Mouse (Mus musculus) heart, embryonic 15.5 days (tissue): Measurements from ENCODE around the gene Srsf10. TPM values are rescaled to one million over a fixed set of nuclear protein-coding genes. Genes with fewer than 3 reads are reported as not detected.

ENCODE experiments used
- ATAC-seq: fragments of 200-750 bp; cut with Nextera tagmentation; replicated peaks from 2 replicates; pipeline ENCODE4 v1.8.0; 2017; ENCODE audit warnings: low read depth, moderate TSS enrichment; ENCODE audit not compliant: insufficient number of reproducible peaks, insufficient read depth, low FRiP score
- H3K27ac ChIP-seq: fragments of 300-500 bp; sonication (generic); 2 replicates; pipeline ENCODE4 v1.5.1; 2015; ENCODE audit warnings: mild to moderate bottlenecking, inconsistent platforms
- H3K27me3 ChIP-seq: fragments of 300-500 bp; sonication (generic); 2 replicates; pipeline ENCODE4 v1.6.1; 2015; ENCODE audit warnings: inconsistent platforms
- H3K36me3 ChIP-seq: fragments of 300-500 bp; sonication (generic); 2 replicates; pipeline ENCODE4 v1.6.1; 2015; ENCODE audit warnings: mild to moderate bottlenecking, inconsistent platforms
- H3K4me1 ChIP-seq: fragments of 300-500 bp; sonication (generic); replicated peaks from 2 replicates; pipeline ENCODE4 v1.6.1; 2015; ENCODE audit warnings: inconsistent platforms
- H3K4me2 ChIP-seq: fragments of 300-500 bp; sonication (generic); 2 replicates; pipeline ENCODE4 v1.6.1; 2015; ENCODE audit warnings: inconsistent platforms, mild to moderate bottlenecking, moderate library complexity
- H3K4me3 ChIP-seq: fragments of 300-500 bp; sonication (generic); 2 replicates; pipeline ENCODE4 v1.5.1; 2015; ENCODE audit warnings: mild to moderate bottlenecking, inconsistent platforms
- H3K9ac ChIP-seq: fragments of 300-500 bp; sonication (generic); 2 replicates; pipeline ENCODE4 v1.6.1; 2015; ENCODE audit warnings: mild to moderate bottlenecking, inconsistent platforms
- H3K9me3 ChIP-seq: fragments of 300-500 bp; sonication (generic); replicated peaks from 2 replicates; pipeline ENCODE4 v1.6.1; 2016; ENCODE audit warnings: inconsistent platforms
- WGBS: fragments of 180-500 bp; shearing (Covaris S2); methylation state at CpG from one replicate; pipeline ENCODE4 v1.1.7; 2015; ENCODE audit warnings: mixed read lengths; 5-methylcytosine and 5-hydroxymethylcytosine counted together
- polyA plus RNA-seq: library from polyadenylated mRNA; unstranded; fragments of >200 nt; fragmentation: Nextera tagmentation; extraction: Ambion mirVana; gene quantifications from 2 replicates; pipeline ENCODE4 v1.2.1, GENCODE M21; 2015

Gene Srsf10
- polyA plus RNA-seq, 1 experiment from 2014 or later: 131 TPM

DNA sequence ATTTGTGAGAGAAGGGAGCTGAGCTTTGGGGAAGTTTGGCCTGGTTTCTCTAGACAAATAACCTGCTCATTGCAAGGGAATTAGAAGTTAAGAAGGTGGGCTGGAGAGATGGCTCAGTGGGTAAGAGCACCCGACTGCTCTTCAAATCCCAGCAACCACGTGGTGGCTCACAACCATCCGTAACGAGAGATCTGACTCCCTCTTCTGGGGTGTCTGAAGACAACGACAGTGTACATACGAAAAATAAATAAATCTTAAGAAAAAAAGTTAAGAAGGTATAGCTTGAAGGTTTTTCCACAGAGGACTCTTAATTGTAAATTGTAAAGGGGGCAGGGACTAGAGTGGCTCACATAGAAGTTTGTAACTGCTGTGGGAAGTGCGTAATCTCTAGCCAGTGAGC lies 20.0 kb downstream of the Srsf10 start:
- 42% methylated on average over 7 of the region's 7 CpGs for WGBS
- Histone ChIP-seq H3K4me1 (peaks cover 48% of the 10 kb centered on the region), H3K27ac (peak overlapping the region; percentile 97), H3K4me2 (peak overlapping the region; percentile 60; the same call in 1 of the 2 replicates), H3K9ac (no peak overlapping the region), H3K27me3 (no peaks in the 10 kb centered on the region), H3K4me3 (no peak overlapping the region), H3K9me3 (no peaks in the 10 kb centered on the region), H3K36me3 (peaks cover 9% of the 10 kb centered on the region; the same call in 1 of the 2 replicates)
- no peak for ATAC-seq

DNA sequence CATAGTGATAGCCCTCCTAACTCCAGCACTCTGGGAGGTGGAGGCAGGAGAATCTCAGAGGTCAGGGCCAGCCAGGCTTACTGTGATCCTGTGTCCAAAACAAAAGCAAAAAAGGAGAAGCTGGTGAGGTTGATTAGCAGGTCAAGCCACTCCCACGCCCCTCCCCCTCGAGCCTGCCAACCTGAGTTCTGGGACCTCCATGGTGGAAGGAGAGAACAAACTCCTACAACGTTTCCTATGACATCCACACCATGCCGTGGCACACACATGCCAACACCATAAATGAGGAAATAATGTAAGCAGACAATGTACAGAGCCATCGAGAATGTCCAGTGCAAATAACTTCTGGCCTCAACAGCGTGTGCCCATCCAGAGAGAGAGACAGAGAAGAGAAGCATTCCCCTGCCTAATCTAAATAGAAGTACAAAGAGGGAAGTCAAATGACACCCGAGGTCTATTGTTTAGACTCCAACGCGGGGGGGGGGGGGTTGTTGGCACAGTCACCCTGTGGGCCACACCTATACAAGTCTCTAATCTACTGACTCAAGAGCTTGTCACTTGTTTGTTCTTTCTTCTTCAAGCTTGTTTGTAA lies 20.5 kb downstream of the Srsf10 start:
- WGBS: 4% methylated on average over 9 of the region's 9 CpGs
- Histone ChIP-seq H3K27ac (peak overlapping the region; percentile 97), H3K36me3 (peaks cover 9% of the 10 kb centered on the region; the same call in 1 of the 2 replicates), H3K27me3 (no peaks in the 10 kb centered on the region), H3K9ac (peak overlapping the region; percentile 28; the same call in 1 of the 2 replicates), H3K4me3 (peak overlapping the region; percentile 34), H3K9me3 (no peaks in the 10 kb centered on the region), H3K4me1 (peaks cover 43% of the 10 kb centered on the region), H3K4me2 (peak overlapping the region; percentile 60)
- peak; percentile 15; the same call in 1 of the 2 replicates for ATAC-seq

DNA sequence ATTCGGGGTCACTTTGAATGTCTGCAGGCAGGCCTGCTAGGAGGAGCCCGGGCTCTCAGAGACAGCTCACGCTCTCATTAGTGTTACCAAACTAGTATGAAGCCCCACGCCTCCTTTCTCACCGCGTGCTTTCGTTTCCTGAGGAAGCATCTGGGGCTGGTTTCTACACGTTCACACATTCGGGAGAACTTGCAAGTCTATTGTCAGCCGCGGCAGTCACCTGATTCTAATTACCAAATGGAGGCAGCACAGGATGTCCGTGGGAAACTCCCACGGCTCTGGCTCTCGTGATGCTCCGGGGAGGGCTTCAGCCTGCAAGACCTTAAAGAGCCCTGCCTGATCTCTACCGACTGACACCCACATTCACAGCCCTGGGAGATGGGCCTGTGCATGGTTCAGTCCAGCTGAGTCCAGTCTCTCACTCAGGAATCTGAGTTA lies 21.1 kb downstream of the Srsf10 start:
- H3K4me1 ChIP-seq: peaks cover 41% of the 10 kb centered on the region
- WGBS: under 1% methylated on average over 16 of the region's 16 CpGs
- H3K9me3 ChIP-seq: no peaks in the 10 kb centered on the region
- H3K36me3 ChIP-seq: peaks cover 7% of the 10 kb centered on the region; the same call in 1 of the 2 replicates
- peak; percentile 41; the same call in 1 of the 2 replicates for ATAC-seq
- H3K9ac ChIP-seq: peak overlapping the region; percentile 28
- H3K4me2 ChIP-seq: peak overlapping the region; percentile 60
- H3K27me3 ChIP-seq: no peaks in the 10 kb centered on the region
- peak overlapping the region; percentile 97 for H3K27ac ChIP-seq
- peak overlapping the region; percentile 34 for H3K4me3 ChIP-seq

DNA sequence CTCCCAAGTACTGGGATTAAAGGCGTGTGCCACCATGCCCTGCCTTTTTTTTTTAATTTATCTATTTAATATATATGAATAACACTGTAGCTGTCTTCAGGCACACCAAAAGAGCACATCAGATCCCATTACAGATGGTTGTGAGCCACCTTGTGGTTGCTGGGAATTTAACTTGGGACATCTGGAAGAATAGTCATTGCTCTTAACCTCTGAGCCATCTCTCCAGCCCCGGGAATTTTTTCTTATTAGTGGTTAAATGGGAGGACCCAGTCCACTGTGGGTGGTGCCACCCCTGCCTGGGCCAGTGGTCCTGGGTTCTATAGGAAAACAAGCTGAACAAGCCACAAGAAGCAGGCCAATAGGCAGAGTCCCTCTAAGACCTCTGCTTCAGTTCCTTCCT lies 22.2 kb downstream of the Srsf10 start:
- Histone ChIP-seq H3K27ac (no peak overlapping the region), H3K27me3 (no peaks in the 10 kb centered on the region), H3K36me3 (no peaks in the 10 kb centered on the region), H3K4me3 (no peak overlapping the region), H3K9me3 (no peaks in the 10 kb centered on the region), H3K9ac (no peak overlapping the region), H3K4me1 (peaks cover 34% of the 10 kb centered on the region), H3K4me2 (no peak overlapping the region)
- ATAC-seq: no peak
- WGBS: 67% methylated on average over 2 of the region's 2 CpGs

DNA sequence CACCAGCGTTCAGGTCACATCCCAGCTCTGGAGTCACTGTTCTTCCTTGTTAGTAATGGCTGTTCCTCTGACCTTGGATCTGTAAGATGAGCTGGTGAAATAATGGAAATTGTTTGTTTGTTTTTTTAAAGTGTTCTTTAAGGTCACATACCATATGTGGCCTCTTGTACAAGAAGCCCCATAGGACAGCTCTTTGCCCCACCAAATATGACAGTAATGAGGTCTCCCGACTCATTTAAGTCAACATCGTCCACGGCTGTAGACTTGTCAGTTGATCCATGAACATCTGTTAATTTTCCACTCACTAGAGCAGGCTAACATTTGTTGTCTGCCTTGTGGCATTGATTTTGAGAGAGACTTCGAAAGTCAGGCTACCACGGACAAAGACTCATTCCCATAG lies 23.5 kb downstream of the Srsf10 start:
- H3K4me3 ChIP-seq: no peak overlapping the region
- H3K4me1 ChIP-seq: peaks cover 43% of the 10 kb centered on the region
- no peak for ATAC-seq
- no peaks in the 10 kb centered on the region for H3K27me3 ChIP-seq
- H3K9ac ChIP-seq: no peak overlapping the region
- no peak overlapping the region for H3K27ac ChIP-seq
- no peaks in the 10 kb centered on the region for H3K9me3 ChIP-seq
- no peaks in the 10 kb centered on the region for H3K36me3 ChIP-seq
- WGBS: 77% methylated on average over 6 of the region's 6 CpGs
- no peak overlapping the region for H3K4me2 ChIP-seq

DNA sequence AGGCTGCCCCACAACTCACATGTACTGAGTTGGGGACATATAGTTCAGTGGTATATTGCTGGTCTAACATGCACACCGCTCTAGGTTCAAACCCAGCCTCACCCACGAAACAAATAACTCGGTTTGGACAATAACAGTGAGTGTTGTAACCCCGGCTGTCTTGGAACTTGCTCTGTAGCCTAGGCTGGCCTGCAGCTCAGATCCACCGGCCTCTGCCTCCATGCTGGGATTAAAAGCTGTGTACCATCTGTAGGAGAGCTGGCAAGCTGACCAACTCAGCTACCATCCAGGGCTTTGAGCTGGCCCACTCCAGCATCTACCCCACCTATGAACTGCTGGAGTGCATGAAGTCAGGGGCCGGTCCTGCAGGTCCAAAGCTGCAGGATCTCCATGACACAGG lies 24.5 kb downstream of the Srsf10 start:
- no peaks in the 10 kb centered on the region for H3K36me3 ChIP-seq

DNA sequence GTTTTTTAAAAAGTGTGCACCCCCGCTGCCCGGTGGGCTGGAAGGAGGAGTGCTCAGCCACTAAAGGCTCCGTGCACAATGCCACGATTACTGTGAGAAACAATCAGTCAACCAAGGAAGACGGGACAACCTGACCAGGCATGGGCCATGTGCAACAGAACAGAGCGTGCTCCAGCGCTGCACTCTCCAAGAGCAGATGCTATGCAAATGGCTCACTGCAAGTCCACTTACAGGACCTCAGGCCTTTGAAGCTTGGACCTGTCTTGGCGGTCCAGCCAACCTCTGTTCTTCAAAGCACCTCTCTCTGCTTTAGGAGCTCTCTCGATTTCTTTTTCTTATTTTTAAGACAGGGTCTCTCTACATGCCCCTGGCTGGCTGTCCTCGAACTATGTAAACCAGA lies 25.0 kb downstream of the Srsf10 start:
- 84% methylated on average over 10 of the region's 10 CpGs for WGBS
- ATAC-seq: no peak
- no peaks in the 10 kb centered on the region for H3K36me3 ChIP-seq

More for the DNA sequence above, 24.5 kb downstream of the Srsf10 start:
- Histone ChIP-seq H3K4me2 (no peak overlapping the region), H3K9ac (no peak overlapping the region), H3K9me3 (no peaks in the 10 kb centered on the region), H3K4me3 (no peak overlapping the region), H3K27ac (no peak overlapping the region), H3K4me1 (peaks cover 36% of the 10 kb centered on the region), H3K27me3 (no peaks in the 10 kb centered on the region)
- WGBS: 94% methylated on average over 6 of the region's 6 CpGs
- no peak for ATAC-seq

DNA sequence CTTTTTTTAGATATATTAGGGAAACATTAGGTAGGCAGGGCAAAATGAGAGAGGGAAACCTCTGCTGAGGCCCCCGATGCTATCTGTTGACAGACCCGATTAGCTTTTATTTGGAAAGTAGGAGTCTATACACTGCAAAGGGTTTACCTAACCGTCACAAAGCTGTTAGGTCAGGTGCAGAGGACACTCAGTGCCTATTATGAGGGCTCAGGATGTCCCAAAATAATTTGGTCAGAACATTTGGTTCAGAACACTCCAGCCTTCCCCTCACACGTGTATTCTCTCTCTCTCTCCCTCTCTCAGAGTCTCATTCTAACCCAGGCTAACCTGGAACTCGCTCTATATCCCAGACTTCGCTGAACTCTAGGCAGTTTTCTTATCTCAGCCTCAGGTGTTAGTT lies 26.5 kb downstream of the Srsf10 start:
- Histone ChIP-seq H3K27me3 (no peaks in the 10 kb centered on the region), H3K9me3 (no peaks in the 10 kb centered on the region), H3K27ac (no peak overlapping the region), H3K9ac (no peak overlapping the region), H3K4me2 (no peak overlapping the region), H3K4me3 (no peak overlapping the region), H3K36me3 (no peaks in the 10 kb centered on the region), H3K4me1 (peaks cover 16% of the 10 kb centered on the region)
- 74% methylated on average over 6 of the region's 6 CpGs for WGBS
- no peak for ATAC-seq

More for the DNA sequence above, 25.0 kb downstream of the Srsf10 start:
- peaks cover 31% of the 10 kb centered on the region for H3K4me1 ChIP-seq
- no peak overlapping the region for H3K27ac ChIP-seq
- H3K9me3 ChIP-seq: no peaks in the 10 kb centered on the region
- no peak overlapping the region for H3K4me3 ChIP-seq
- H3K27me3 ChIP-seq: no peaks in the 10 kb centered on the region
- no peak overlapping the region for H3K4me2 ChIP-seq
- no peak overlapping the region for H3K9ac ChIP-seq

DNA sequence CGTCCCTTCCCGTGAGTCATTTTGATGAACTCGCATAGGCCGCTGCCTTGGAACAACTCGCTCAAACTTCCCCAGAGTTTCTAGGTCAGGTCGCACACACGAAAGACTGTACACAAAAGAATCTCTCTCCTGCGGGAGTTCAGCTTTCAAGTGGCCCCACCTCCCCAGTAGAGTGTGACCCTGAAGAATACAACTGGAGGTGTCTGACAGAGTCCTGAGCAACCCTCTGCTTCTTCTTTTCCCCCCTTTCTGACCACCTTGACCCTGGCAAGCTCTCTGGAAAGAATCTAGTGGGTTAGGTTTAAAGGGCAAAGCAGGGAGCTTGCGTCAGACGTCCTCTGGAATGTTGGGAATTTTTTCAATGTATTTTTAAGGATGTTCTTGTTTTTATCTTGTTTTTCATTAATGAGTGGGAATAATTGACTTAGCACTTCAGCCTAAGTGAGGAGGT lies 27.9 kb downstream of the Srsf10 start:
- Histone ChIP-seq H3K9ac (no peak overlapping the region), H3K4me1 (peaks cover 14% of the 10 kb centered on the region), H3K9me3 (no peaks in the 10 kb centered on the region), H3K27me3 (no peaks in the 10 kb centered on the region), H3K4me2 (no peak overlapping the region), H3K4me3 (no peak overlapping the region), H3K36me3 (no peaks in the 10 kb centered on the region), H3K27ac (no peak overlapping the region)
- no peak for ATAC-seq
- WGBS: 32% methylated on average over 10 of the region's 10 CpGs

DNA sequence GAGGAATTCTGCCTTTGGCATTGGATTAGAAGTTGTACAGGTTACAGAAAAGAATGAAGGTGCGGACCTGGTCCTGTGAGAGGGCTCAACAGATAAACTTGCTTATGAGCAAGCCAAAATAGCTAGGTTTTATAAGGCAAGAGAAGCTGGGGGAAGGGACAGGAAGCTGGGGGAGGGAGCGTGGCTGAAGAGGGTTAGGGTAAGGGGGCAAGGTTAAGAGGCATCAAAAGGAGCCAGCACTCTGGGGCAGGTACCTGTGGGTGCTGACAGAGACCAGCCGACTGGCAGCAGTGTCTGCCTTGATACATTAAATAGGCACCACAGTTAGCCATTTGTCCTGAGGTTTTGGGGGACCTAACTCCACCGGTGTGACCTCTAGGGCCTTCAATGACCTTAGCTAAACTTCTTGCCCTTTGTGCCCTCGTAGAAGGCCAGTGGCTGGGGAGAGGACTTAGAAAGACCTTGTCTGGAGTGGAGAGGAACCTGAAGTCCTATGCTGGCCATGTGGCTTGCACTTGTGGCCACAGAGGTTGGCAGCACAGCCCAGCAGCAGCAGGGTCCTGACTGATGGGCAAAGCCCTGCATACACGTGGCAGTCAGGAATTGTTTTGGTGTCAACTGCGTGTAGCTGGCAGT lies 28.5 kb downstream of the Srsf10 start:
- no peak overlapping the region for H3K27ac ChIP-seq
- no peak for ATAC-seq

DNA sequence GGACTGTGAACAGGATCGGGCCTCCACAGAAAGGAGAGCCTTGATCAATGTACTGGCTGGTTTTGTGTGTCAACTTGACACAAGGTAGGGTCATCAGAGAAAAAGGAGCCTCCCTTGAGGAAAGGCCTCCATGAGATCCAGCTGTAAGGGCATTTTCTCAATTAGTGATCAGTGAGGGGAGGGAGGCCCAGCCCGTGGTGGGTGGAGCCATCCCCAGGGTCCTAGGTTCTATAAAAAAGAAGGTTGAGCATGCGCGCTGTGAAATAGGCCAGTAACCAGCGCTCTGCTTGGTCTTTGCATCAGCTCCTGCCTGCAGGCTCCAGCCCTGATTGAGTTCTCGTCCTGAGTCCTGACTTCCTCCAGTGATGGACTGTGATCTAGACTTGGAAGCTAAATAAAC lies 29.0 kb downstream of the Srsf10 start:
- no peak for ATAC-seq
- H3K27me3 ChIP-seq: no peaks in the 10 kb centered on the region
- no peaks in the 10 kb centered on the region for H3K9me3 ChIP-seq
- no peak overlapping the region for H3K9ac ChIP-seq
- H3K4me2 ChIP-seq: no peak overlapping the region
- no peak overlapping the region for H3K4me3 ChIP-seq
- peaks cover 12% of the 10 kb centered on the region for H3K4me1 ChIP-seq
- no peaks in the 10 kb centered on the region for H3K36me3 ChIP-seq
- WGBS: 75% methylated on average over 6 of the region's 6 CpGs
- no peak overlapping the region for H3K27ac ChIP-seq

More for the DNA sequence above, 28.5 kb downstream of the Srsf10 start:
- Histone ChIP-seq H3K4me3 (no peak overlapping the region), H3K9ac (no peak overlapping the region), H3K36me3 (no peaks in the 10 kb centered on the region), H3K4me2 (no peak overlapping the region), H3K9me3 (no peaks in the 10 kb centered on the region), H3K4me1 (peaks cover 12% of the 10 kb centered on the region), H3K27me3 (no peaks in the 10 kb centered on the region)
- 60% methylated on average over 7 of the region's 7 CpGs for WGBS

DNA sequence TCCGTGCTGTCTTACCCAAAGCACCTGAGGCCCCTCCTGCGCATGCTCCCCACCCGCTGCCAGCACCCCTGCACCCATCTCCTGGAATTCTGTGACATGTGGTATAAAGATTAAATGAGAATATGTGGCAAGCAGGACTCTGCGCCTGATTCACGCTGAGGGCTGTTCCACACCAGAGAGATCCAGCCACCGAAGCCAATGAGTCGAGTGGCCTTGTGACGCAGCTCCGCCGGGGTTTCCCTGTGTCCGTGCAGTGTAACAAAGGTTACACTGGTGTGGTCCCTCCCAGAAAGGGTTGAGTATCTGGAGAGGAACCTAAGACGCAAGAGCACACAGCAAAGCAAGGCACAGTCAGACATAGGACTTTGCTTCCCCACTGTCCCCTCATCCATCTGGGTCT lies 30.1 kb downstream of the Srsf10 start:
- H3K27me3 ChIP-seq: no peaks in the 10 kb centered on the region
- WGBS: 86% methylated on average over 12 of the region's 12 CpGs
- no peak overlapping the region for H3K4me2 ChIP-seq
- no peak overlapping the region for H3K9ac ChIP-seq
- H3K27ac ChIP-seq: no peak overlapping the region
- H3K4me1 ChIP-seq: peaks cover 12% of the 10 kb centered on the region
- H3K9me3 ChIP-seq: no peaks in the 10 kb centered on the region
- ATAC-seq: no peak
- no peak overlapping the region for H3K4me3 ChIP-seq
- no peaks in the 10 kb centered on the region for H3K36me3 ChIP-seq
